Mouse (Mus musculus) midbrain, postnatal 0 days (tissue): ENCODE data around the gene Gm28047. TPM values are rescaled to one million over a fixed set of nuclear protein-coding genes. Genes with fewer than 3 reads are reported as not detected.

Experiments used
- ATAC-seq: fragments of 200-750 bp; cut with Nextera tagmentation; 2 replicates; pipeline ENCODE4 v1.8.0; 2017; ENCODE audit warnings: moderate number of reproducible peaks, mild to moderate bottlenecking, moderate TSS enrichment, moderate library complexity; ENCODE audit not compliant: low FRiP score
- DNase-seq: peaks from one replicate; pipeline ENCODE4 v3.0.0-alpha.2; 2015; ENCODE audit warnings: low spot score
- H3K27ac ChIP-seq: fragments of 300-500 bp; sonication (generic); 2 replicates; pipeline ENCODE4 v1.5.1; 2014; ENCODE audit warnings: low read depth, mild to moderate bottlenecking, low read length, mixed read lengths
- H3K27me3 ChIP-seq: fragments of 300-500 bp; sonication (generic); 2 replicates; pipeline ENCODE4 v1.6.1; 2014; ENCODE audit warnings: low read length, control low read depth, mixed read lengths; ENCODE audit not compliant: insufficient read depth
- H3K36me3 ChIP-seq: fragments of 300-500 bp; sonication (generic); 2 replicates; pipeline ENCODE4 v1.6.1; 2014; ENCODE audit warnings: low read length, control low read depth, mixed read lengths; ENCODE audit not compliant: insufficient read depth
- H3K4me1 ChIP-seq: fragments of 300-500 bp; sonication (generic); 2 replicates; pipeline ENCODE4 v1.6.1; 2014; ENCODE audit warnings: mild to moderate bottlenecking, control low read depth, antibody characterized with exemption, low read length, mixed read lengths; ENCODE audit not compliant: insufficient read depth
- H3K4me2 ChIP-seq: fragments of 300-500 bp; sonication (generic); 2 replicates; pipeline ENCODE4 v1.6.1; 2014; ENCODE audit warnings: low read depth, mild to moderate bottlenecking, low read length, mixed read lengths; ENCODE audit not compliant: poor library complexity, severe bottlenecking
- H3K4me3 ChIP-seq: fragments of 300-500 bp; sonication (generic); 2 replicates; pipeline ENCODE4 v1.5.1; 2014; ENCODE audit warnings: low read depth, mild to moderate bottlenecking, low read length, moderate library complexity
- H3K9ac ChIP-seq: fragments of 300-500 bp; sonication (generic); replicated peaks from 2 replicates; pipeline ENCODE4 v1.6.1; 2014; ENCODE audit warnings: mild to moderate bottlenecking, low read length, moderate library complexity, mixed read lengths; ENCODE audit not compliant: poor library complexity, severe bottlenecking
- H3K9me3 ChIP-seq: fragments of 300-500 bp; sonication (generic); 2 replicates; pipeline ENCODE4 v1.6.1; 2016; ENCODE audit warnings: low read length, control low read depth
- CTCF ChIP-seq: IDR thresholded peaks from 2 replicates; pipeline ENCODE4 v1.5.1; 2016; ENCODE audit warnings: antibody characterized with exemption, mild to moderate bottlenecking
- WGBS: fragments of 180-500 bp; shearing (Covaris S2); extraction: QIAGEN DNeasy Blood & Tissue Kit; methylation state at CpG from one replicate; pipeline ENCODE4 v1.1.7; 2014; 5-methylcytosine and 5-hydroxymethylcytosine counted together
- polyA plus RNA-seq: library from polyadenylated mRNA; unstranded; fragments of >200 nt; fragmentation: Nextera tagmentation; extraction: Ambion mirVana; gene quantifications from 2 replicates; pipeline ENCODE4 v1.2.1, GENCODE M21; 2015
- total RNA-seq: library from RNA; depleted of rRNA; stranded (reverse); fragments of >200 nt; gene quantifications from 2 replicates; pipeline ENCODE4 v1.2.3, GENCODE M21; 2014

Gm28047 gene
- total and polyA plus RNA-seq, 2 experiments from 2014 or later = not detected

GRCm38 (mm10) chr15:102501084-102501814, 123.6 kb downstream of the Gm28047 start:
- no peaks in the 10 kb centered on the region for H3K9me3 ChIP-seq
- H3K4me2 ChIP-seq = no peak overlapping the region
- H3K4me1 ChIP-seq = no peaks in the 10 kb centered on the region
- no peak for TF ChIP-seq CTCF
- 84% methylated on average over 19 of the region's 19 CpGs for WGBS
- DNase-seq (no peak), ATAC-seq (peak; percentile 8; the same call in 1 of the 2 replicates)
- H3K9ac ChIP-seq = no peak overlapping the region
- no peaks in the 10 kb centered on the region for H3K27me3 ChIP-seq
- no peak overlapping the region for H3K4me3 ChIP-seq
- peaks cover 65% of the 10 kb centered on the region for H3K36me3 ChIP-seq
- no peak overlapping the region for H3K27ac ChIP-seq

GRCm38 (mm10) chr15:102500479-102500878, 124.4 kb downstream of the Gm28047 start:
- H3K27me3 ChIP-seq = no peaks in the 10 kb centered on the region
- no peak overlapping the region for H3K4me2 ChIP-seq
- H3K4me3 ChIP-seq = no peak overlapping the region
- DNase-seq = no peak
- H3K27ac ChIP-seq = no peak overlapping the region
- H3K36me3 ChIP-seq = peaks cover 65% of the 10 kb centered on the region
- WGBS = 89% methylated on average over 5 of the region's 5 CpGs
- no peak overlapping the region for H3K9ac ChIP-seq
- no peaks in the 10 kb centered on the region for H3K4me1 ChIP-seq
- no peak for TF ChIP-seq CTCF
- ATAC-seq = no peak
- no peaks in the 10 kb centered on the region for H3K9me3 ChIP-seq

GRCm38 (mm10) chr15:102499851-102500250, 125.0 kb downstream of the Gm28047 start:
- Histone ChIP-seq H3K36me3 (peaks cover 59% of the 10 kb centered on the region), H3K9me3 (no peaks in the 10 kb centered on the region), H3K9ac (no peak overlapping the region), H3K4me1 (no peaks in the 10 kb centered on the region), H3K27me3 (no peaks in the 10 kb centered on the region), H3K4me3 (no peak overlapping the region), H3K27ac (no peak overlapping the region), H3K4me2 (no peak overlapping the region)
- TF ChIP-seq CTCF = no peak
- WGBS = 89% methylated on average over 6 of the region's 6 CpGs
- DNase-seq (no peak), ATAC-seq (no peak)

- ATAC-seq = no peak
- Histone ChIP-seq H3K36me3 (peaks cover 58% of the 10 kb centered on the region), H3K4me3 (no peak overlapping the region), H3K4me1 (no peaks in the 10 kb centered on the region), H3K27ac (no peak overlapping the region), H3K4me2 (no peak overlapping the region), H3K9ac (no peak overlapping the region), H3K27me3 (no peaks in the 10 kb centered on the region), H3K9me3 (no peaks in the 10 kb centered on the region)
- no peak for TF ChIP-seq CTCF
- WGBS = 76% methylated on average over 3 of the region's 3 CpGs
- no peak for DNase-seq
Measured at GRCm38 (mm10) chr15:102499370-102499769, 125.5 kb downstream of the Gm28047 start.

GRCm38 (mm10) chr15:102498322-102498721, 126.5 kb downstream of the Gm28047 start:
- Histone ChIP-seq H3K4me1 (no peaks in the 10 kb centered on the region), H3K36me3 (peaks cover 55% of the 10 kb centered on the region), H3K27me3 (no peaks in the 10 kb centered on the region), H3K9ac (no peak overlapping the region), H3K9me3 (no peaks in the 10 kb centered on the region), H3K27ac (no peak overlapping the region), H3K4me3 (no peak overlapping the region), H3K4me2 (no peak overlapping the region)
- ATAC-seq = no peak
- TF ChIP-seq CTCF = no peak
- no peak for DNase-seq
- 83% methylated on average over 3 of the region's 3 CpGs for WGBS

- peaks cover 54% of the 10 kb centered on the region for H3K36me3 ChIP-seq
- H3K4me2 ChIP-seq = no peak overlapping the region
- no peak overlapping the region for H3K4me3 ChIP-seq
- H3K27ac ChIP-seq = no peak overlapping the region
- ATAC-seq (no peak), DNase-seq (no peak)
- WGBS = 86% methylated on average over 1 of the region's 1 CpGs
- H3K9ac ChIP-seq = no peak overlapping the region
- TF ChIP-seq CTCF = no peak
- no peaks in the 10 kb centered on the region for H3K9me3 ChIP-seq
- no peaks in the 10 kb centered on the region for H3K4me1 ChIP-seq
- no peaks in the 10 kb centered on the region for H3K27me3 ChIP-seq
Measured at GRCm38 (mm10) chr15:102487664-102488063, 137.2 kb downstream of the Gm28047 start.
